Mouse (Mus musculus): ENCODE measurements around the gene Selenow. TPM values are rescaled to one million over a fixed set of nuclear protein-coding genes. Genes with fewer than 3 reads are reported as not detected.

Selenow gene
- polyA plus RNA-seq, 1 experiment from 2014 or later, result 558 TPM

DNA sequence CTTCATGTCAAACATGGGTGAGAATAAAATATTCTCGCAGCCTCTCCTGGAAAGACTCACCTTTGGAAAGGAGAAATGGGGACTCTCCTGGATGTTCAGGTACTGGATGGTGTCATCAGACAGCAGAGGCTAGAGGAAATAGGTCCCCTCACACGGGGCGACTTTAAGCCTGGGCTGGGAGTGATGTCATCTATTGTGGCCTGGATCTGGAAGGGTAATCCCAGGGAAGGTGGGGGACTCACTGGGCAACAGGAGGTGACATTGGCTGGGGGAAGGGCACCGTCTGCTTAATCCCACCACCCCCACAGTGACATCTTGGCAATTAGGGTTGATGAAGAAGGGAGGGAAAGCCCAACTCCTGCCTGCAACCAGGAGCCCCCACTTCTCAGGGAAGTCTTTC, 42.4 kb downstream of the Selenow start, which contains the start of gene Crx:
Crx (minus strand) TSS at position 213 of the 400 bp plus-strand sequence.
- H3K9me3 ChIP-seq (ENCODE audit: low read length), result no peaks in the 10 kb centered on the region
- H3K9ac ChIP-seq (replicated peaks; ENCODE audit: low read depth), result no peak within 1 kb of the TSS
- no peak within 1 kb of the TSS for H3K4me3 ChIP-seq (ENCODE audit: low read depth, low read length)
- ATAC-seq, result no peak
- no peaks in the 10 kb centered on the region for H3K27me3 ChIP-seq (replicated peaks; ENCODE audit: insufficient read depth, low read length)
- WGBS, result 24% methylated on average over 4 of the region's 4 CpGs
- TF ChIP-seq EP300 (IDR thresholded peaks at IDR 0.05) (no peak), CTCF (IDR thresholded peaks at IDR 0.05) (no peak)
- H3K4me2 ChIP-seq (replicated peaks; ENCODE audit: low read depth, low read length), result no peak within 1 kb of the TSS
- DNase-seq (ENCODE audit: low spot score), result no peak
- H3K27ac ChIP-seq (ENCODE audit: low read length), result no peak within 1 kb of the TSS
- no peaks in the 10 kb centered on the region for H3K4me1 ChIP-seq (ENCODE audit: insufficient read depth, low read depth, low read length)
- H3K36me3 ChIP-seq (ENCODE audit: insufficient read depth, low read length), result no peaks in the 10 kb centered on the region

Other genes starting within 250 kb of the Selenow start
- gene Obox5, start 172.3 kb downstream of the Selenow start, polyA plus RNA-seq (2015; fragmentation: Nextera tagmentation; extraction: Ambion mirVana), result not detected in 2 replicates
- not detected in 2 replicates for gene Obox6, start 82.7 kb downstream of the Selenow start, polyA plus RNA-seq (2015; fragmentation: Nextera tagmentation; extraction: Ambion mirVana)
- gene Crx, start 42.4 kb downstream of the Selenow start, polyA plus RNA-seq (2015; fragmentation: Nextera tagmentation; extraction: Ambion mirVana), result not detected in 2 replicates
- not detected in 2 replicates for gene Crxos, start 39.8 kb downstream of the Selenow start, polyA plus RNA-seq (2015; fragmentation: Nextera tagmentation; extraction: Ambion mirVana)
- gene Nop53, start 23.7 kb upstream of the Selenow start, polyA plus RNA-seq (2015; fragmentation: Nextera tagmentation; extraction: Ambion mirVana), result 196 and 204 TPM in 2 replicates
- gene Ehd2, start 45.2 kb upstream of the Selenow start, polyA plus RNA-seq (2015; fragmentation: Nextera tagmentation; extraction: Ambion mirVana), result 92.2 and 113 TPM in 2 replicates
- 2.3 and 3.1 TPM in 2 replicates for gene Bicra, start 125.5 kb upstream of the Selenow start, polyA plus RNA-seq (2015; fragmentation: Nextera tagmentation; extraction: Ambion mirVana)
- not detected in 2 replicates for gene Zfp541, start 139.4 kb upstream of the Selenow start, polyA plus RNA-seq (2015; fragmentation: Nextera tagmentation; extraction: Ambion mirVana)
- 154 TPM in 2 replicates for gene Napa, start 176.1 kb upstream of the Selenow start, polyA plus RNA-seq (2015; fragmentation: Nextera tagmentation; extraction: Ambion mirVana)
- 14.2 and 15.0 TPM in 2 replicates for gene Kptn, start 197.5 kb upstream of the Selenow start, polyA plus RNA-seq (2015; fragmentation: Nextera tagmentation; extraction: Ambion mirVana)
- 0.04 and 0.05 TPM in 2 replicates for gene Slc8a2, start 207.4 kb upstream of the Selenow start, polyA plus RNA-seq (2015; fragmentation: Nextera tagmentation; extraction: Ambion mirVana)

Data from lung, postnatal 0 days (tissue).